Mouse (Mus musculus) myocyte (in vitro differentiated cells): ENCODE measurements around the gene Gnl1. TPM values are rescaled to one million over a fixed set of nuclear protein-coding genes. Genes with fewer than 3 reads are reported as not detected.

ENCODE experiments used
- H3K27me3 ChIP-seq: one replicate; pipeline ENCODE4 v1.6.1; 2011; ENCODE audit not compliant: control insufficient read depth, insufficient read depth, insufficient read length
- H3K36me3 ChIP-seq: one replicate; pipeline ENCODE4 v1.6.1; 2011; ENCODE audit not compliant: control insufficient read depth, insufficient read depth
- H3K4me2 ChIP-seq: one replicate; pipeline ENCODE4 v1.6.1; 2011; ENCODE audit warnings: low read depth, control low read depth
- H3K4me3 ChIP-seq: one replicate; pipeline ENCODE4 v1.5.1; 2011; ENCODE audit warnings: mild to moderate bottlenecking, control low read depth, moderate library complexity
- H3K79me2 ChIP-seq: one replicate; pipeline ENCODE4 v1.6.1; 2011; ENCODE audit not compliant: control insufficient read depth, insufficient read depth
- H3ac ChIP-seq: one replicate; pipeline ENCODE4 v1.6.1; 2011; ENCODE audit not compliant: control insufficient read depth, insufficient read length
- CEBPB ChIP-seq: IDR thresholded peaks from 2 replicates; pipeline ENCODE4 v1.6.1; 2011; ENCODE audit warnings: mild to moderate bottlenecking, moderate library complexity; ENCODE audit not compliant: poor library complexity, insufficient read depth, severe bottlenecking
- E2F4 ChIP-seq: IDR thresholded peaks from one replicate; pipeline ENCODE4 v1.6.1; 2011; ENCODE audit warnings: mild to moderate bottlenecking, control low read depth, moderate library complexity; ENCODE audit not compliant: insufficient read depth
- MAX ChIP-seq: IDR thresholded peaks from one replicate; pipeline ENCODE4 v1.6.1; 2011; ENCODE audit warnings: low read depth, mild to moderate bottlenecking, control low read depth
- MYOD1 ChIP-seq, 3 experiments: IDR thresholded peaks; one replicate each; pipeline ENCODE4 v1.6.1; 2011; ENCODE audit warnings: control low read depth in 2 of 3, low read depth in 2 of 3, mild to moderate bottlenecking in 2 of 3, moderate library complexity in 1 of 3; ENCODE audit not compliant: insufficient read length in 2 of 3, control insufficient read depth in 1 of 3
- MYOG ChIP-seq, 3 experiments: IDR thresholded peaks; one replicate each; pipeline ENCODE4 v1.6.1; 2011; ENCODE audit warnings: control low read depth in 2 of 3, low read depth in 2 of 3, mild to moderate bottlenecking in 2 of 3; ENCODE audit not compliant: insufficient read length in 2 of 3, control insufficient read depth in 1 of 3, insufficient read depth in 1 of 3
- POLR2A ChIP-seq: IDR thresholded peaks from one replicate; pipeline ENCODE4 v1.6.1; 2011; ENCODE audit warnings: low read depth, mild to moderate bottlenecking, control low read depth, moderate library complexity; ENCODE audit not compliant: insufficient read length
- POLR2AphosphoS2 ChIP-seq: IDR thresholded peaks from one replicate; pipeline ENCODE4 v1.6.1; 2011; ENCODE audit warnings: low read depth, control low read depth; ENCODE audit not compliant: insufficient read length
- REST ChIP-seq: IDR thresholded peaks from one replicate; pipeline ENCODE4 v1.6.1; 2011; ENCODE audit warnings: mild to moderate bottlenecking, control low read depth, moderate library complexity; ENCODE audit not compliant: insufficient read depth, insufficient read length
- SRF ChIP-seq: IDR thresholded peaks from one replicate; pipeline ENCODE4 v1.6.1; 2011; ENCODE audit warnings: low read depth; ENCODE audit not compliant: control insufficient read depth, insufficient read length
- TCF12 ChIP-seq: IDR thresholded peaks from one replicate; pipeline ENCODE4 v1.6.1; 2011; ENCODE audit warnings: mild to moderate bottlenecking, control low read depth; ENCODE audit not compliant: poor library complexity, insufficient read depth, severe bottlenecking
- TCF3 ChIP-seq: IDR thresholded peaks from one replicate; pipeline ENCODE4 v1.6.1; 2011; ENCODE audit warnings: low read depth, control low read depth; ENCODE audit not compliant: insufficient read length
- USF1 ChIP-seq: IDR thresholded peaks from one replicate; pipeline ENCODE4 v1.6.1; 2011; ENCODE audit warnings: low read depth, mild to moderate bottlenecking, control low read depth, moderate library complexity
- polyA plus RNA-seq: library from polyadenylated mRNA; unstranded; fragments of >200 nt; fragmentation: generic; extraction: Trizol; gene quantifications from one replicate; pipeline ENCODE4 v1.2.1, GENCODE M21; 2012; ENCODE audit warnings: missing spikeins

The Gnl1 gene
- polyA plus RNA-seq, 1 experiment: 64.1 TPM

DNA sequence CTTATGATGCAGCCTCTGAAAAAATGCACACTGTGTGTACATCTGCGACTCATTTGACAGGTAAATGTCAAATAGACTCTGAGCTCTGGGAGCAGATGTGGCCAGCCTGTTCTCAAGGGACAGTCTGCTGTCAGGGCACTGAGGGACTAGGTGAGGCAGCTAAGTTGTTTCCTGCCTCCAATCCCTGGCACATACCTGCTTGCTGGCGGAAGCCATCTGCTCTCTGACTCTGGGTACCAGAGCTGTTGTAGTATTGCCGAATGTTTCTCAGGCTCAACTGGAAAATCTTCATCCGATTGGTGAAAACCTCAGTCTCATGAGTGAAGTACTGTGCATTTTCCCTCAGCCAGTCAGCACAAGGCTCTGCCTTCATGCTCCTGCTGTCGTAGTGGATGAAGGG lies 37.4 kb downstream of the Gnl1 start:
- H3K27me3 ChIP-seq: no peaks in the 10 kb centered on the region
- H3K36me3 ChIP-seq: peaks cover 3% of the 10 kb centered on the region
- TF ChIP-seq MYOD1 (IDR thresholded peaks at IDR 0.05; ENCODE audit: control insufficient read depth in 1 of 3, insufficient read length in 2 of 3, low read depth in 2 of 3): no peak
- TF ChIP-seq TCF12: no peak
- TF ChIP-seq CEBPB: no peak
- TF ChIP-seq REST: no peak
- no peak for TF ChIP-seq SRF
- TF ChIP-seq USF1: no peak
- no peak for TF ChIP-seq POLR2AphosphoS2
- H3K4me3 ChIP-seq: no peak overlapping the region
- no peak overlapping the region for H3K4me2 ChIP-seq
- H3K79me2 ChIP-seq: peaks cover 64% of the 10 kb centered on the region
- no peak overlapping the region for H3ac ChIP-seq

DNA sequence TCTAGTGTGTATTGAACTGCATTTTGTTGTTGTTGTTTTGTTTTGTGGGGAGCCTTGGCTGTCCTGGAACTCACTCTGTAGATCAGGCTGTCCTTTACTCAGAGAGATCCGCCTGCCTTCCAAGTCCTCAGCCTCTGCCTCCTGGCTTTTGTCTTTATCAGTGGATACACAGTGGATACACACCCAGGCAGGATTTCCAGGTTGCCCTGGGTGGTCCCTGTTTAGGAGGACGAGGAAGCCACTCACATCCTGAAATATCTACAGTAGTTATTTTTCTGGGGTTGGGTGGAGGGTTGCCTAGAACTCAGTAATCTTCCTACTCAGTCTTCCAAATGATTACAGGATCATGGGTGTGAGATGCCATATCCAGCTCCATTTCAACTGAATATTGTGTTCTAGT lies 39.3 kb downstream of the Gnl1 start:
- Histone ChIP-seq H3K27me3 (no peaks in the 10 kb centered on the region), H3K4me2 (no peak overlapping the region), H3K4me3 (no peak overlapping the region), H3K36me3 (peaks cover 3% of the 10 kb centered on the region), H3ac (no peak overlapping the region), H3K79me2 (peaks cover 76% of the 10 kb centered on the region)
- TF ChIP-seq E2F4: no peak
- TF ChIP-seq TCF12: no peak
- no peak for TF ChIP-seq MYOD1 (IDR thresholded peaks at IDR 0.05; ENCODE audit: control insufficient read depth in 1 of 3, insufficient read length in 2 of 3, low read depth in 2 of 3)
- no peak for TF ChIP-seq CEBPB
- no peak for TF ChIP-seq POLR2AphosphoS2
- TF ChIP-seq SRF: no peak
- no peak for TF ChIP-seq POLR2A
- TF ChIP-seq MAX: no peak
- TF ChIP-seq USF1: no peak
- no peak for TF ChIP-seq TCF3
- no peak for TF ChIP-seq MYOG (IDR thresholded peaks at IDR 0.05; ENCODE audit: control insufficient read depth in 1 of 3, insufficient read depth in 1 of 3, insufficient read length in 2 of 3, low read depth in 2 of 3)
- no peak for TF ChIP-seq REST

DNA sequence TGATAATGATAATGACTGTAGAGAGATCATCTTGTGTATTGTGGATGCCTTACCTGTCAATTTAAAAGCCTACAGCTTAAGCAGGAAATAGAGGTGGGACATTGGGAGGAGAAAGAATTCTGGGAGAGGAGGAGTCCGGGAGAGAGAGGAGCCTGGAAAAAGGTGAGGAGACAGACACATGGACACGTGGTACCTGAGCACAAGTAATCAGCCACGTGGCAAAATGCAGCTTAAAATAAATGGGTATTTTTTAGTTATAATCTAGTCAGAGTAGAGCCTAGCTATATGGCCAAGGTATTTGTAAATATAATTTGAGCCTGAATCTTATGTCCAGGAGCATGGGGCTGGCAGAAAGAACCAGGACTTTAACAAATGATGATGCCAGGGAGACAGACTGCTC lies 39.9 kb downstream of the Gnl1 start:
- H3K4me2 ChIP-seq: peak overlapping the region; percentile 42
- no peak overlapping the region for H3K4me3 ChIP-seq

DNA sequence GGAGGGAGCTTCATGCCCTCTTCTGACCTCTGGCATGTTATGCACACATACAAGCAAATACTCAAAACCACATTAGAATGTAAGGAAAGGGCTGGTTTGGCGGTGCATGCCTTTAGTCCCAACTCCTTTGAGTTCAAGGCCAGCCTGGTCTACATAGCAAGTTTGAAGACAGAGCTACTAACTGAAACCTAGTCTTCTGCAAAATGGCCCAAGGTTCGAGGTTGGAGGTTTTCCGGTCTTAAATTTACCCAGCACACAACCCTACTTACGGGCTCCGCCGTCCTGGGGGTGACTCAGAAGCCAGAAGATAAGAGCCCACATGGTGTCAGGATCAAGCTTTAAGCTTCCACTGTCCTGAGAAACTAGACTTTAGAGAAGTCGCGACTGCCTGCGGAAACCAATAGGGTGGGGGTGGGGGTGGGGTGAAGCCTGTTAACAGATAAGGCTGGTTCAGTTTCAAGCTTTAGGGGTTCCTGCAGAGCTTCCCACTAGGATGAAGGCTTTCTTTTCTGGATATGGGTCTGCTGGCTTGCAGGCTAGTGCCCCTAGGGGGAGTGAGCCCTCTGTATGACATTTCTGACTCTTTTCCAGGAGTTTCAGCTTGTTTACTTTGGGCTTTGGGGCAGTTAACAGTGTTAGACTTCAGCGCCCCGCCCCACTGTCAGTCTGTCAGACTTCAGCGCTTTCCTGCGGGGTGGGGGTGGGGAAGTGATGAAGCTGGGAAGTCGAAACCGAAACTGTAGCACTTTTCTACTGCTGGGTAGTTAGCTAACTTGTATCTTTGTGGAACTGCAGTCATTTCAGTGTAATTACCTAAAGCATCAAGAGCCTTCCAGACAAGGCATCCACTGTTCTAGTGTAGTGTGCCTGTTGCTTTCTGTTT lies 40.8 kb downstream of the Gnl1 start, which contains the start of gene H2-T24:
Gene H2-T24 (minus strand): TSS at position 370 of the 883 bp plus-strand sequence.
- Histone ChIP-seq H3K4me3 (no peak within 1 kb of the TSS), H3K36me3 (no peaks in the 10 kb centered on the region)

More for the DNA sequence above, 39.9 kb downstream of the Gnl1 start:
- H3ac ChIP-seq: no peak overlapping the region
- H3K36me3 ChIP-seq: peaks cover 3% of the 10 kb centered on the region
- H3K79me2 ChIP-seq: peaks cover 72% of the 10 kb centered on the region
- H3K27me3 ChIP-seq: no peaks in the 10 kb centered on the region
- TF ChIP-seq E2F4 (no peak), MYOG (IDR thresholded peaks at IDR 0.05; ENCODE audit: control insufficient read depth in 1 of 3, insufficient read depth in 1 of 3, insufficient read length in 2 of 3, low read depth in 2 of 3) (no peak), TCF3 (no peak), USF1 (no peak), POLR2A (no peak), SRF (no peak), CEBPB (no peak), REST (no peak), MYOD1 (IDR thresholded peaks at IDR 0.05; ENCODE audit: control insufficient read depth in 1 of 3, insufficient read length in 2 of 3, low read depth in 2 of 3) (no peak), POLR2AphosphoS2 (no peak), MAX (no peak), TCF12 (no peak)

More for the DNA sequence above, 40.8 kb downstream of the Gnl1 start, which contains the start of gene H2-T24:
- Histone ChIP-seq H3ac (no peak within 1 kb of the TSS), H3K27me3 (no peaks in the 10 kb centered on the region), H3K4me2 (peak within 1 kb of the TSS; percentile 42), H3K79me2 (peaks cover 68% of the 10 kb centered on the region)
- no peak for TF ChIP-seq POLR2A
- TF ChIP-seq MYOG (IDR thresholded peaks at IDR 0.05; ENCODE audit: control insufficient read depth in 1 of 3, insufficient read depth in 1 of 3, insufficient read length in 2 of 3, low read depth in 2 of 3): no peak
- TF ChIP-seq TCF12: no peak
- TF ChIP-seq MYOD1 (IDR thresholded peaks at IDR 0.05; ENCODE audit: control insufficient read depth in 1 of 3, insufficient read length in 2 of 3, low read depth in 2 of 3): no peak
- no peak for TF ChIP-seq CEBPB
- no peak for TF ChIP-seq REST
- no peak for TF ChIP-seq TCF3
- TF ChIP-seq MAX: no peak
